Comparison of ENCODE assay signal across 8 mouse cellular contexts in genomic region chr1:65112031-65112806, GRCm38 (mm10). TPM values are rescaled to one million over a fixed set of nuclear protein-coding genes. Genes with fewer than 3 reads are reported as not detected.
DNase-seq lines count a peak whose midpoint lies in the region; ATAC-seq lines count a peak whose summit lies in the region.

No protein-coding gene starts in this region.

- no peak overlapping the region for H3K9ac ChIP-seq in intestine, embryonic 15.5 days

- H3K4me2 ChIP-seq in intestine, embryonic 15.5 days (replicated peaks): peak overlapping the region; percentile 10

- intact Hi-C loops in left cerebral cortex, postnatal 25 days (cut with DNase I): loop anchor here (1.0 to 5.0 kb wide), 2 partner anchors 50 to 66 kb away; no protein-coding TSS in a partner anchor

- no peaks in the 10 kb centered on the region for H3K36me3 ChIP-seq in intestine, embryonic 15.5 days

- no peaks in the 10 kb centered on the region for H3K27me3 ChIP-seq in intestine, embryonic 15.5 days (replicated peaks)

- no peak overlapping the region for H3K27ac ChIP-seq in intestine, embryonic 15.5 days

- DNase-seq in CD4-positive, CD25-positive, alpha-beta regulatory T cell, adult 2 months (ENCODE audit: low read depth, low spot score): peak; percentile 73
- peak; percentile 62 to 71 for DNase-seq in cerebellum, postnatal 36 days
- peak; percentile 36 to 41 for DNase-seq in gastrocnemius, adult 8-10 months (ENCODE audit: low spot score in 2 of 2)
- DNase-seq in left cerebral cortex, postnatal 25 days (ENCODE audit: low spot score in 2 of 2): peak; percentile 80 to 81
- peak; percentile 93 for DNase-seq in mesoderm, embryonic 11.5 days (ENCODE audit: low read depth, low spot score)
- DNase-seq in skeletal muscle tissue, adult 2 months (ENCODE audit: low read depth, low spot score): peak; percentile 85

- 8% methylated on average over 8 of the region's 8 CpGs for WGBS in intestine, embryonic 15.5 days

- no peaks in the 10 kb centered on the region for H3K9me3 ChIP-seq in intestine, embryonic 15.5 days

- ATAC-seq in CD4-positive, CD25-positive, alpha-beta regulatory T cell, adult 4 months: no peak
- ATAC-seq in intestine, embryonic 15.5 days: peak; percentile 86

- no peak overlapping the region for H3K4me3 ChIP-seq in intestine, embryonic 15.5 days (replicated peaks)

- H3K4me1 ChIP-seq in intestine, embryonic 15.5 days (replicated peaks): no peaks in the 10 kb centered on the region

RNA-seq across cellular contexts. Expression of gene Gm28845, which starts 7.1 kb away (rescaled TPM):
- not detected for polyA plus RNA-seq in CD4-positive, CD25-positive, alpha-beta regulatory T cell, adult 4 months (2017; shearing (Covaris generic))
- total RNA-seq in gastrocnemius, adult 8-10 months (2022): not detected
- not detected in 2 replicates for polyA plus RNA-seq in intestine, embryonic 15.5 days (2015; fragmentation: Nextera tagmentation; extraction: Ambion mirVana)
- total RNA-seq in left cerebral cortex, postnatal 25 days (2021): under 1 TPM in 1 of 2 experiments, not detected in 1; 0.69 TPM

RNA-seq across cellular contexts. Expression of gene Cryga, which starts 9.0 kb away (rescaled TPM):
- polyA plus RNA-seq in CD4-positive, CD25-positive, alpha-beta regulatory T cell, adult 4 months (2017; shearing (Covaris generic)): not detected
- not detected for total RNA-seq in gastrocnemius, adult 8-10 months (2022)
- polyA plus RNA-seq in intestine, embryonic 15.5 days (2015; fragmentation: Nextera tagmentation; extraction: Ambion mirVana): not detected in 2 replicates
- under 1 TPM in 1 of 2 experiments, not detected in 1; 0.57 TPM for total RNA-seq in left cerebral cortex, postnatal 25 days (2021)

RNA-seq across cellular contexts. Expression of gene D630023F18Rik, which starts 10.8 kb away (rescaled TPM):
- not detected for polyA plus RNA-seq in CD4-positive, CD25-positive, alpha-beta regulatory T cell, adult 4 months (2017; shearing (Covaris generic))
- not detected for total RNA-seq in gastrocnemius, adult 8-10 months (2022)
- polyA plus RNA-seq in intestine, embryonic 15.5 days (2015; fragmentation: Nextera tagmentation; extraction: Ambion mirVana): 0.13 and 0.28 TPM in 2 replicates
- 1 to 10 TPM; 5.3 to 8.7 TPM for total RNA-seq in left cerebral cortex, postnatal 25 days (2021)

RNA-seq across cellular contexts. Expression of gene Crygb, which starts 30.1 kb away (rescaled TPM):
- not detected for polyA plus RNA-seq in CD4-positive, CD25-positive, alpha-beta regulatory T cell, adult 4 months (2017; shearing (Covaris generic))
- total RNA-seq in gastrocnemius, adult 8-10 months (2022): not detected
- not detected in 2 replicates for polyA plus RNA-seq in intestine, embryonic 15.5 days (2015; fragmentation: Nextera tagmentation; extraction: Ambion mirVana)
- not detected for total RNA-seq in left cerebral cortex, postnatal 25 days (2021)

RNA-seq across cellular contexts. Expression of gene Crygc, which starts 38.7 kb away (rescaled TPM):
- polyA plus RNA-seq in CD4-positive, CD25-positive, alpha-beta regulatory T cell, adult 4 months (2017; shearing (Covaris generic)): not detected
- not detected for total RNA-seq in gastrocnemius, adult 8-10 months (2022)
- not detected in 2 replicates for polyA plus RNA-seq in intestine, embryonic 15.5 days (2015; fragmentation: Nextera tagmentation; extraction: Ambion mirVana)
- not detected for total RNA-seq in left cerebral cortex, postnatal 25 days (2021)

Comparison
In these comparisons a context has a peak if more than half of its experiments do, and no peak if none do; other contexts are left out.
1. DNase-seq: peak in every context shown above with its lines; median percentile 93 in mesoderm, embryonic 11.5 days; 85 in skeletal muscle tissue, adult 2 months; 80 in left cerebral cortex, postnatal 25 days; 73 in CD4-positive, CD25-positive, alpha-beta regulatory T cell, adult 2 months; 66 in cerebellum, postnatal 36 days; 38 in gastrocnemius, adult 8-10 months.
2. RNA of gene D630023F18Rik, which starts 10.8 kb away (total RNA-seq): 5.3 to 8.7 TPM in left cerebral cortex, postnatal 25 days; not detected in gastrocnemius, adult 8-10 months; every median in the first group is over 4 times any median in the second.